Mouse (Mus musculus): Measurements from ENCODE around the gene Tbx5. TPM values are rescaled to one million over a fixed set of nuclear protein-coding genes. Genes with fewer than 3 reads are reported as not detected.

Gene Tbx5
- total and polyA plus RNA-seq, 3 experiments, result 0.05 TPM; not detected in 2

DNA sequence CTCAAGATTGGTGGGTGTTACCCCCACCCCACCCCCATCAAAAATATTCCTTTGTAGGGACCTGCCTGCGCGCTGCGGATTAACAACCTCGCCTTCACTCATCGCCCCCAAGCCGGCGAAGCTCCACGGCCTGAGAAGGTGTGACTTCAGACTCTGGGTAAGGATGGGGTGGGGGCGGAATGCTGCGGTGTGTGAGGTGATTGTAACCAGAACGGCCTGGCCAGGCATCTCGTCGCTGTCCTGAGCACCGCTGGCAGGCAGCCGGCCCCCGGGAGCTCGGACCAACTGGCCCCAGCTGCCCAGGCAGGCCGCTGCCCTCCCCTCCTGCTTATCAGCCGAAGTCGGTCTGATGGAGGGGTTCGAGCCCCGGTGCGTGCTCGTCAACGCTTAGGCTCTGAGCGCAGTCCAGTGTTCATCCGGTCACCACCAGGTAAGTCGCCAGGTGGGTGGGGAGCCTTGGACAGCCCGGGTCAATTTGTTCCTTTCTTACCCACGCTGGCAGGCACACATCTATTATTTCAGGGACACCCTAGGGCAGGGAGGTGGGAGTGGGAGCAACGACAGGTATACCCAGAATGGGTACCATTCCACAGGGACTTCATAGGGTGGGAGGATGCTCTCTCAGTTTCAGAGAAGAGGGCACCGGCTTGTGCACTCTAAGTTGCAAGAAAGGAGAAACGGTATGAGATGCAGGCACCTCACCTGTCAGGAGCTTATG lies 35.9 kb upstream of the Tbx5 start:
- ATAC-seq (ENCODE audit: extremely low read depth, insufficient number of reproducible peaks, low FRiP score, poor library complexity, severe bottlenecking), result no peak
- TF ChIP-seq TAL1 (conservative IDR thresholded peaks at IDR 0.05; ENCODE audit: low read depth, low read length), result no peak
- no peak for TF ChIP-seq GATA1 (IDR thresholded peaks at IDR 0.05; ENCODE audit: borderline replicate concordance, low read length)
- no peak for TF ChIP-seq GATA2 (IDR thresholded peaks at IDR 0.05; ENCODE audit: borderline replicate concordance, low read depth, low read length)
- no peak for TF ChIP-seq POLR2AphosphoS5 (IDR thresholded peaks at IDR 0.05; ENCODE audit: insufficient replicate concordance, low read depth, low read length)
- TF ChIP-seq CTCF (IDR thresholded peaks at IDR 0.05; ENCODE audit: low read depth, low read length), result no peak

DNA sequence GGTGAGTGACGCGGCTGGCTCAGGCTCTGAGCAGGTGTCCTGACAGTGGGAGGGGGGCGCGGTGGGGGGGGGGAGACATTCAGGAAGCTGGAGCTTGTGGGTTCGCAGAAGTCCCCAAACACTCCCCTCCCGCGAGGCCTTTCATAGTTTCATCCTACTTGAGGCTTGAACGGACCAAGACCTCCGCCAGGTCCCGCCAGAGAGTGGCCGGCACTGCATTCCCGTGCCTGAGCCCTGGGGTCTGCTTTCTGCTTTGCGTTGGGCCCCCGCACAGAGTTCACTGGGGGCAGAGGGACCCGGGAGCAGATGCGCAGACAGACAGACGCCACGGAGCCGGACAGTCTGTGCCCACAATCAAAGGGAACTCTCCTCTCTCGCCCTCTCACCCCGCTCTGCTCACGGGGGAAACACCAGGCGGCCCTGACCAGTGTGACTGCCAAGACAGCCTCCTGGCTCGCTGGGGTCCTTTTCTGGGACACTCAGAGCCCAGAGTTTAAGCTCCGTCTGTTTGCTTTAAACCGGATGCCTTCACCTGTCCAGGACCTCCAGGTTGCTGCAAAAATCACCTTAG lies 34.8 kb upstream of the Tbx5 start:
- Histone ChIP-seq H3K36me3 (replicated peaks) (no peaks in the 10 kb centered on the region), H3K9me3 (replicated peaks) (peaks cover 75% of the 10 kb centered on the region), H3K27me3 (ENCODE audit: insufficient read depth, low read length) (no peaks in the 10 kb centered on the region), H3K4me3 (ENCODE audit: low read depth, low read length) (no peak overlapping the region; the same call in 1 of the 2 replicates), H3K4me1 (ENCODE audit: insufficient read depth, low read depth, low read length) (no peaks in the 10 kb centered on the region)
- no peak for DNase-seq (ENCODE audit: low spot score)
- TF ChIP-seq GATA1 (IDR thresholded peaks at IDR 0.05; ENCODE audit: borderline replicate concordance, low read length), result no peak
- no peak for TF ChIP-seq TAL1 (conservative IDR thresholded peaks at IDR 0.05; ENCODE audit: low read depth, low read length)
- TF ChIP-seq POLR2AphosphoS5 (IDR thresholded peaks at IDR 0.05; ENCODE audit: insufficient replicate concordance, low read depth, low read length), result no peak
- no peak for TF ChIP-seq CTCF (IDR thresholded peaks at IDR 0.05; ENCODE audit: low read depth, low read length)
- TF ChIP-seq GATA2 (IDR thresholded peaks at IDR 0.05; ENCODE audit: borderline replicate concordance, low read depth, low read length), result no peak
- no peak for ATAC-seq (ENCODE audit: extremely low read depth, insufficient number of reproducible peaks, low FRiP score, poor library complexity, severe bottlenecking)

More for the DNA sequence above, 35.9 kb upstream of the Tbx5 start:
- H3K27me3 ChIP-seq (ENCODE audit: insufficient read depth, low read length), result no peaks in the 10 kb centered on the region
- H3K9me3 ChIP-seq (replicated peaks), result peaks cover 75% of the 10 kb centered on the region
- DNase-seq (ENCODE audit: low spot score), result no peak
- H3K4me3 ChIP-seq (ENCODE audit: low read depth, low read length), result peak overlapping the region; percentile 6; the same call in 1 of the 2 replicates
- no peaks in the 10 kb centered on the region for H3K36me3 ChIP-seq (replicated peaks)
- H3K4me1 ChIP-seq (ENCODE audit: insufficient read depth, low read depth, low read length), result no peaks in the 10 kb centered on the region

DNA sequence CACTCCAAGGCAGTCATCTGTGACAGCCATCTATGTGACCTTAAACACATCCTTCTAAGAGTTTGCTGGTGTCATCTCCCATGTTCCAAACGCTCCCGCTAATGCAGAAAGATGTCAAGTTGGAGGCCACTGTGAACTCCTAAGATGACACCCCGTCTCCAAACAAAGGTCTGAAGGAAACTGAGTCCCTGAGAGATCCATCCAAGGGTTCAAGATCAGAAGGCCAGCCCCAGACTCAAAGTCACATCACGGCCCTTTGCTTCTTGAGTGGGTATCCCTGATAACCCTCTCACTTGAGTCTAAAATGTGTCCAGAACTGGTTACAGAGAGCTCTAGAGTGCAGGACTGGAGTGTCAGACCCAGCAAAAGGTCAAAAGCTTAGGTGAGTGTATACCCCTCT lies 34.2 kb upstream of the Tbx5 start:
- no peaks in the 10 kb centered on the region for H3K27me3 ChIP-seq (ENCODE audit: insufficient read depth, low read length)
- H3K4me1 ChIP-seq (ENCODE audit: insufficient read depth, low read depth, low read length), result no peaks in the 10 kb centered on the region
- H3K4me3 ChIP-seq (ENCODE audit: low read depth, low read length), result no peak overlapping the region
- no peak for ATAC-seq (ENCODE audit: extremely low read depth, insufficient number of reproducible peaks, low FRiP score, poor library complexity, severe bottlenecking)
- H3K36me3 ChIP-seq (replicated peaks), result no peaks in the 10 kb centered on the region
- DNase-seq (ENCODE audit: low spot score), result no peak
- H3K9me3 ChIP-seq (replicated peaks), result peaks cover 81% of the 10 kb centered on the region
- TF ChIP-seq GATA1 (IDR thresholded peaks at IDR 0.05; ENCODE audit: borderline replicate concordance, low read length) (no peak), CTCF (IDR thresholded peaks at IDR 0.05; ENCODE audit: low read depth, low read length) (no peak), POLR2AphosphoS5 (IDR thresholded peaks at IDR 0.05; ENCODE audit: insufficient replicate concordance, low read depth, low read length) (no peak), TAL1 (conservative IDR thresholded peaks at IDR 0.05; ENCODE audit: low read depth, low read length) (no peak)

DNA sequence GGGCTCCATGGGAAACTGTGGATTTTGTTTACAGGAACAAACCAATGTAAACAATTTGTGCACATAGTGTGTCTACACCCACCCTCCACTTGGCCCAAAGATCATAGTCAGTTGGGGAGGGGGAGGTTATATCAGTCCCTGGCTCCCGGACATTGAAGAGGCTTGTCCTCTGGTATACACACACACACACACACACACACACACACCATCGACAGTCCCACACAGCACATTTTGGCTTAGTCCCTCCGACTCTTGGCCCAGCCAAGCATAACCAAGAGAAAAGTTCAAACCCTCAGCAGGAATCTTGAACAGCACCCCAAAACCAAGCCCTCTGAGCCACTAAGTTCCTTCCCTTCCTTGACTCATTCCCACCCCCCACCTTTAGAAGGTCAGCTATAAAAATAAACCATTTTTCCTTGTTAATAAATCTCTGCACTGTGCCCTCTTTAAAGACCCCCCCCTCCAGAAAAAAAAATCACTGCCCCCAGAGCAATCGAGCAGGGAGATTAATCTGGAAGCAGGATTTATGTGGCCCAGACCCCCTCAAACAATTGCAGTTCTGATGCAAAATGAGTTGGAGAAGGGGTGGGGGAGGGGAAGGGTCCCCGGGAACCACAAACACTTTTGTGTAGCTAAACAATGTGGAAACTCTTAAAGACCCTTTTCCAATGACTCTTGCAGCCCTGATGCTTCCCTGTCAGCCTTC lies 33.6 kb upstream of the Tbx5 start:
- DNase-seq (ENCODE audit: low spot score) (no peak), ATAC-seq (ENCODE audit: extremely low read depth, insufficient number of reproducible peaks, low FRiP score, poor library complexity, severe bottlenecking) (no peak)
- no peaks in the 10 kb centered on the region for H3K36me3 ChIP-seq (replicated peaks)
- H3K9me3 ChIP-seq (replicated peaks), result peaks cover 83% of the 10 kb centered on the region
- H3K27me3 ChIP-seq (ENCODE audit: insufficient read depth, low read length), result no peaks in the 10 kb centered on the region
- H3K4me1 ChIP-seq (ENCODE audit: insufficient read depth, low read depth, low read length), result no peaks in the 10 kb centered on the region
- no peak overlapping the region for H3K4me3 ChIP-seq (ENCODE audit: low read depth, low read length)
- no peak for TF ChIP-seq CTCF (IDR thresholded peaks at IDR 0.05; ENCODE audit: low read depth, low read length)
- TF ChIP-seq TAL1 (conservative IDR thresholded peaks at IDR 0.05; ENCODE audit: low read depth, low read length), result no peak
- TF ChIP-seq GATA2 (IDR thresholded peaks at IDR 0.05; ENCODE audit: borderline replicate concordance, low read depth, low read length), result no peak
- TF ChIP-seq GATA1 (IDR thresholded peaks at IDR 0.05; ENCODE audit: borderline replicate concordance, low read length), result no peak
- no peak for TF ChIP-seq POLR2AphosphoS5 (IDR thresholded peaks at IDR 0.05; ENCODE audit: insufficient replicate concordance, low read depth, low read length)

DNA sequence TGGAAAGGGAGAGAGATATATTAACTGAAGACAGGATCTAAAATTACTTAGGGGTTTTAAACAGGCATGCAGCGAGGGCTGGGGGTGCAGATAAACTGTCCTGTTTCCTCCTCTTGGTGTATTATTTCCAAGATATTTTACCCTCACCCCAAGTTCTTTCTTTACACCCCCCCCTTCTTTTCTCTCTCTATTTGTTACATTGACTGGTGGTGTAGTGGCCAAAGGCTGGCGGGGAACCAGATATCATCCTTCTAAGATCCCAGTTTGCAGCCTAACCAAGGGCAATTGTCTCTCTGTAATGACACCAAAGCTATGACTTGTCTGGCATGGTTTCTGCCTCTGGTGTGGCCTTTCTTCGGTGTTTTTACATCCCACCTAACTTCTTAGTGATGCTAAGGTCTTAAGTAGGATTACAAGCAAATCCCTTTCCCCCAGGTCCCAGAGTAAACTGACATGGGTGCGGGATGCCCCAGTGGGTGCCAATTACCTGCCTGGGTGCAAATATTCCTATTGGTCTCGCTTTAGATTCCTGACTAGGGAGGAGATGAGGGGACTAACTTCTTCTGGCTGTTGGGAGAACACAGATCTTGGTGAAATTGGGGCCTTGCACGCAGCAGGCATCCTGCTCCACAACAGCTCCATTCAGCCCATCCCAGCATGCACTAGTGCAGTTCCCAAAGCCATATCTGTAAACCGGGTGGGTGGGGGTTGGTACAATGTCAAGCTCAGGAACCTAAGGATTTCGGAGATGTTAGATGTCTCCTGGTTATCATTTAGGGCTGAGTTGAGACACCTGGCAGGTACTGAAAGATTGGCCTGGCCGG lies 32.8 kb upstream of the Tbx5 start:
- DNase-seq (ENCODE audit: low spot score) (no peak), ATAC-seq (ENCODE audit: extremely low read depth, insufficient number of reproducible peaks, low FRiP score, poor library complexity, severe bottlenecking) (no peak)
- Histone ChIP-seq H3K4me3 (ENCODE audit: low read depth, low read length) (no peak overlapping the region), H3K27me3 (ENCODE audit: insufficient read depth, low read length) (no peaks in the 10 kb centered on the region), H3K36me3 (replicated peaks) (no peaks in the 10 kb centered on the region), H3K4me1 (ENCODE audit: insufficient read depth, low read depth, low read length) (no peaks in the 10 kb centered on the region), H3K9me3 (replicated peaks) (peaks cover 83% of the 10 kb centered on the region)
- TF ChIP-seq CTCF (IDR thresholded peaks at IDR 0.05; ENCODE audit: low read depth, low read length), result no peak
- no peak for TF ChIP-seq GATA1 (IDR thresholded peaks at IDR 0.05; ENCODE audit: borderline replicate concordance, low read length)
- TF ChIP-seq POLR2AphosphoS5 (IDR thresholded peaks at IDR 0.05; ENCODE audit: insufficient replicate concordance, low read depth, low read length), result no peak
- TF ChIP-seq GATA2 (IDR thresholded peaks at IDR 0.05; ENCODE audit: borderline replicate concordance, low read depth, low read length), result no peak
- TF ChIP-seq TAL1 (conservative IDR thresholded peaks at IDR 0.05; ENCODE audit: low read depth, low read length), result no peak
